Mouse (Mus musculus) intestine, embryonic 16.5 days (tissue): ENCODE data around the gene Foxred2. TPM values are rescaled to one million over a fixed set of nuclear protein-coding genes. Genes with fewer than 3 reads are reported as not detected.

Experiments used
- ATAC-seq: fragments of 200-750 bp; cut with Nextera tagmentation; 2 replicates; pipeline ENCODE4 v1.8.0; 2017; ENCODE audit warnings: moderate TSS enrichment, moderate library complexity
- H3K27ac ChIP-seq: fragments of 300-500 bp; sonication (generic); 2 replicates; pipeline ENCODE4 v1.5.1; 2014; ENCODE audit warnings: mild to moderate bottlenecking, low read length
- H3K27me3 ChIP-seq: fragments of 300-500 bp; sonication (generic); replicated peaks from 2 replicates; pipeline ENCODE4 v1.6.1; 2014; ENCODE audit warnings: low read length, control low read depth, mixed read lengths; ENCODE audit not compliant: control insufficient read depth, insufficient read depth
- H3K36me3 ChIP-seq: fragments of 300-500 bp; sonication (generic); 2 replicates; pipeline ENCODE4 v1.6.1; 2014; ENCODE audit warnings: low read length, control low read depth; ENCODE audit not compliant: control insufficient read depth, insufficient read depth
- H3K4me1 ChIP-seq: fragments of 300-500 bp; sonication (generic); 2 replicates; pipeline ENCODE4 v1.6.1; 2014; ENCODE audit warnings: low read length, control low read depth, mixed read lengths; ENCODE audit not compliant: control insufficient read depth, insufficient read depth
- H3K4me2 ChIP-seq: fragments of 300-500 bp; sonication (generic); 2 replicates; pipeline ENCODE4 v1.6.1; 2014; ENCODE audit warnings: low read depth, low read length, control low read depth
- H3K4me3 ChIP-seq: fragments of 300-500 bp; sonication (generic); 2 replicates; pipeline ENCODE4 v1.5.1; 2014; ENCODE audit warnings: mild to moderate bottlenecking, low read length
- H3K9ac ChIP-seq: fragments of 300-500 bp; sonication (generic); 2 replicates; pipeline ENCODE4 v1.6.1; 2014; ENCODE audit warnings: low read depth, low read length
- H3K9me3 ChIP-seq: fragments of 300-500 bp; sonication (generic); 2 replicates; pipeline ENCODE4 v1.6.1; 2016; ENCODE audit warnings: low read length, control low read depth; ENCODE audit not compliant: control insufficient read depth
- WGBS: fragments of 180-500 bp; shearing (Covaris S2); extraction: QIAGEN DNeasy Blood & Tissue Kit; methylation state at CpG from one replicate; pipeline ENCODE4 v1.1.7; 2014; 5-methylcytosine and 5-hydroxymethylcytosine counted together
- polyA plus RNA-seq: library from polyadenylated mRNA; unstranded; fragments of >200 nt; fragmentation: Nextera tagmentation; extraction: Ambion mirVana; gene quantifications from 2 replicates; pipeline ENCODE4 v1.2.1, GENCODE M21; 2015

Foxred2 gene
- polyA plus RNA-seq, 1 experiment from 2014 or later = 1.8 TPM

GRCm38 (mm10) chr15:77904363-77904892 lies 52.1 kb downstream of the Foxred2 start:
- peaks cover 30% of the 10 kb centered on the region for H3K4me1 ChIP-seq
- H3K4me3 ChIP-seq = no peak overlapping the region
- H3K27me3 ChIP-seq = no peaks in the 10 kb centered on the region
- peak overlapping the region; percentile 54 for H3K9ac ChIP-seq
- peak overlapping the region; percentile 59 for H3K4me2 ChIP-seq
- no peaks in the 10 kb centered on the region for H3K9me3 ChIP-seq
- H3K27ac ChIP-seq = peak overlapping the region; percentile 80
- H3K36me3 ChIP-seq = no peaks in the 10 kb centered on the region
- 22% methylated on average over 12 of the region's 12 CpGs for WGBS
- no peak for ATAC-seq

- 55% methylated on average over 5 of the region's 5 CpGs for WGBS
- no peak overlapping the region for H3K9ac ChIP-seq
- H3K27ac ChIP-seq = peak overlapping the region; percentile 19; the same call in 1 of the 2 replicates
These were observed 53.3 kb downstream of the Foxred2 start for GRCm38 (mm10) chr15:77903176-77903575.

GRCm38 (mm10) chr15:77894926-77895325 lies 61.6 kb downstream of the Foxred2 start:
- 80% methylated on average over 13 of the region's 14 CpGs for WGBS
- no peak overlapping the region for H3K4me3 ChIP-seq
- ATAC-seq = no peak

More at GRCm38 (mm10) chr15:77903176-77903575, 53.3 kb downstream of the Foxred2 start:
- Histone ChIP-seq H3K36me3 (no peaks in the 10 kb centered on the region), H3K4me1 (peaks cover 30% of the 10 kb centered on the region), H3K4me2 (no peak overlapping the region), H3K27me3 (no peaks in the 10 kb centered on the region), H3K9me3 (no peaks in the 10 kb centered on the region), H3K4me3 (no peak overlapping the region)
- ATAC-seq = no peak

GRCm38 (mm10) chr15:77893292-77893691 lies 63.2 kb downstream of the Foxred2 start:
- 73% methylated on average over 10 of the region's 10 CpGs for WGBS
- Histone ChIP-seq H3K4me1 (no peaks in the 10 kb centered on the region), H3K9ac (no peak overlapping the region), H3K4me2 (no peak overlapping the region), H3K27me3 (no peaks in the 10 kb centered on the region), H3K4me3 (no peak overlapping the region), H3K27ac (no peak overlapping the region), H3K36me3 (no peaks in the 10 kb centered on the region), H3K9me3 (no peaks in the 10 kb centered on the region)
- no peak for ATAC-seq

More at GRCm38 (mm10) chr15:77894926-77895325, 61.6 kb downstream of the Foxred2 start:
- H3K27ac ChIP-seq = no peak overlapping the region
- H3K9ac ChIP-seq = no peak overlapping the region
- H3K4me1 ChIP-seq = no peaks in the 10 kb centered on the region
- no peaks in the 10 kb centered on the region for H3K36me3 ChIP-seq
- H3K27me3 ChIP-seq = no peaks in the 10 kb centered on the region
- H3K4me2 ChIP-seq = 0 out of 2 replicates have a peak overlapping the region, but pooled peaks have one; percentile 12
- no peaks in the 10 kb centered on the region for H3K9me3 ChIP-seq

GRCm38 (mm10) chr15:77892420-77892819 lies 64.1 kb downstream of the Foxred2 start:
- H3K4me1 ChIP-seq = no peaks in the 10 kb centered on the region
- no peak overlapping the region for H3K4me2 ChIP-seq
- H3K27ac ChIP-seq = peak overlapping the region; percentile 18; the same call in 1 of the 2 replicates
- H3K9me3 ChIP-seq = no peaks in the 10 kb centered on the region
- WGBS = 84% methylated on average over 10 of the region's 10 CpGs
- H3K27me3 ChIP-seq = no peaks in the 10 kb centered on the region
- no peak overlapping the region for H3K9ac ChIP-seq
- no peak for ATAC-seq
- no peak overlapping the region for H3K4me3 ChIP-seq
- no peaks in the 10 kb centered on the region for H3K36me3 ChIP-seq

- Histone ChIP-seq H3K9ac (no peak overlapping the region), H3K27ac (peak overlapping the region; percentile 31), H3K4me2 (no peak overlapping the region), H3K4me3 (no peak overlapping the region), H3K4me1 (no peaks in the 10 kb centered on the region), H3K27me3 (no peaks in the 10 kb centered on the region), H3K9me3 (no peaks in the 10 kb centered on the region), H3K36me3 (no peaks in the 10 kb centered on the region)
- no peak for ATAC-seq
- 70% methylated on average over 8 of the region's 8 CpGs for WGBS
These were observed 64.8 kb downstream of the Foxred2 start for GRCm38 (mm10) chr15:77891766-77892165.

Other genes with a start within 250 kb of the Foxred2 start
- gene Apol9b, start 227.7 kb downstream of the Foxred2 start, polyA plus RNA-seq = 0.11 and 0.13 TPM in 2 replicates
- gene Apol8, start 199.7 kb downstream of the Foxred2 start, polyA plus RNA-seq = 0.21 and 0.34 TPM in 2 replicates
- gene Myh9, start 114.5 kb downstream of the Foxred2 start, polyA plus RNA-seq = 39.1 and 43.8 TPM in 2 replicates
- 357 and 388 TPM in 2 replicates for gene Txn2, start 27.7 kb downstream of the Foxred2 start, polyA plus RNA-seq
- 166 and 186 TPM in 2 replicates for gene Eif3d, start 14.1 kb upstream of the Foxred2 start, polyA plus RNA-seq
- 0.06 and 0.07 TPM in 2 replicates for gene Cacng2, start 163.3 kb upstream of the Foxred2 start, polyA plus RNA-seq
- gene Ift27, start 217.4 kb upstream of the Foxred2 start, polyA plus RNA-seq = 51.7 and 57.4 TPM in 2 replicates
- gene Pvalb, start 249.7 kb upstream of the Foxred2 start, polyA plus RNA-seq = not detected in 2 replicates